Mouse (Mus musculus): ENCODE results near the gene Agps. TPM values are rescaled to one million over a fixed set of nuclear protein-coding genes. Genes with fewer than 3 reads are reported as not detected.

Gene Agps
- polyA plus RNA-seq, 1 experiment from 2014 or later: 36.5 TPM

DNA sequence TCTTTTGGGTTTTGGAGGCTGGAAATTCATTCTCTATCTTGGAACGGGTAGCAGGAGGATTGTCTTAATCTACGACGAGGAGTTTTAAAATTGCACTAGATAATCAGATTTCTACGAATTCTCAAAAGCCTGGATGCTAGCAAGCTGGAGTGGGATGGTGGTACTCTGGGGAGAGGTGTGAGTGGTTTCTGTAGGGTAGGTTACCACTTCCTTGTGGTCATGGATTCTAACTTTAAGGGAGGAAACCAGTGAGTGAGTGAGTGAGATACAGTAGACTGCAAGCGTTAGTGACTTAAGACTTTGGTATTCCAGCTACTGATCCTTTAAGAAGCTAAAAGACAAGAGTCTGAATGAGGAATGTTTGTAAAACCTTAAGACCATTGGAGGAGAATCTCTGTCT lies 804 bp downstream of the Agps start:
- Histone ChIP-seq H3K9me3 (no peaks in the 10 kb centered on the region), H3K4me3 (peak overlapping the region; percentile 88), H3K27ac (replicated peaks) (peak overlapping the region; percentile 89), H3K4me1 (replicated peaks) (peaks cover 24% of the 10 kb centered on the region), H3K4me2 (peak overlapping the region; percentile 87), H3K27me3 (no peaks in the 10 kb centered on the region), H3K9ac (peak overlapping the region; percentile 95), H3K36me3 (no peaks in the 10 kb centered on the region)
- ATAC-seq (ENCODE audit: low read depth): no peak
- WGBS: 4% methylated on average over 5 of the region's 5 CpGs

- ATAC-seq (ENCODE audit: low read depth): no peak
- no peaks in the 10 kb centered on the region for H3K27me3 ChIP-seq
- peaks cover 24% of the 10 kb centered on the region for H3K4me1 ChIP-seq (replicated peaks)
- H3K9me3 ChIP-seq: no peaks in the 10 kb centered on the region
- 89% methylated on average over 2 of the region's 2 CpGs for WGBS
- no peak overlapping the region for H3K27ac ChIP-seq (replicated peaks)
- H3K9ac ChIP-seq: no peak overlapping the region
- no peak overlapping the region; the same call in 1 of the 2 replicates for H3K4me3 ChIP-seq
- H3K4me2 ChIP-seq: 0 out of 2 replicates have a peak overlapping the region, but pooled peaks have one; percentile 2
- H3K36me3 ChIP-seq: no peaks in the 10 kb centered on the region
Measured at GRCm38 (mm10) chr2:75834492-75834891, 2.5 kb downstream of the Agps start.

GRCm38 (mm10) chr2:75842302-75842701 lies 10.3 kb downstream of the Agps start:
- Histone ChIP-seq H3K27ac (replicated peaks) (no peak overlapping the region), H3K27me3 (no peaks in the 10 kb centered on the region), H3K4me3 (no peak overlapping the region), H3K9me3 (no peaks in the 10 kb centered on the region), H3K4me1 (replicated peaks) (peaks cover 17% of the 10 kb centered on the region; the same call in 1 of the 2 replicates), H3K9ac (no peak overlapping the region), H3K4me2 (no peak overlapping the region), H3K36me3 (no peaks in the 10 kb centered on the region)
- ATAC-seq (ENCODE audit: low read depth): no peak
- 77% methylated on average over 2 of the region's 2 CpGs for WGBS

DNA sequence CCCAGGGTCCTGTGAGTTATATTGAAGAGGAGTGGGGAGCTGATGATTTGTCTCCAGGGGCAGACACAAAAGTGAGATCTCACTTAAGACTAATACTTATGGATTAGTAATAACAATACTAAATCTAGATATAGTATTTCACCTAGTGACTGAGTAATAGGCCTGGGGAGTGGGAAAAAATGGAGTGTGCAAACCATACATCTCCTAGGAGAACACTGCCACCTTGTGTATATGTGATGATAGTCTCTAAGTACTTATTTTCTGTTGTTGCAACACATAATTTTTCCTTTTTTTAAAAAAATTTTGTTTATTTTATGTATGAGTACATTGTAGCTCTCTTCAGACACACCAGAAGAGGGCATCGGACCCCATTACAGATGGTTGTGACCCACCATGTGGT lies 15.7 kb downstream of the Agps start:
- Histone ChIP-seq H3K9me3 (no peaks in the 10 kb centered on the region), H3K36me3 (no peaks in the 10 kb centered on the region), H3K9ac (no peak overlapping the region), H3K4me3 (no peak overlapping the region), H3K27me3 (no peaks in the 10 kb centered on the region), H3K4me1 (replicated peaks) (peaks cover 10% of the 10 kb centered on the region; the same call in 1 of the 2 replicates), H3K27ac (replicated peaks) (no peak overlapping the region), H3K4me2 (no peak overlapping the region)
- WGBS: 94% methylated on average over 1 of the region's 1 CpGs
- no peak for ATAC-seq (ENCODE audit: low read depth)

DNA sequence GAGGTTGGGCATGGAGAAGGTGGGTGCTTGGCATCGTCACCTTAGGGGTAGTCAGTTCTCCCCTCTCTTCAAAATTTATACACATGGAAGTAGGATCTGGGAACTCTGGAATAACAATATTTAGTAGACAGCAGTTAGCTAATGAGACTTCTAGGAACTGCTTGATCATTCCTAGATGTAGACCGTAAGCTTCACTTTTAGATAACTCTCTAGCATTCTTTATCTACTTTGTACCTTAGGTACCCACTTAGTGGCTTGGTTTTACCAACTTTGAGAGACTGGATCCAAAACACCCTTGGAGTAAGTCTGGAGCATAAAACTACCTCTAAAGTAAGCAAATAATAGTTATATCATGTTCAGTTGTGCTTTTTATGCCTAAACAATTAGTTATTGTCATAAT lies 20.5 kb downstream of the Agps start:
- 97% methylated on average over 2 of the region's 2 CpGs for WGBS

GRCm38 (mm10) chr2:75854136-75854535 lies 22.2 kb downstream of the Agps start:
- no peak overlapping the region for H3K4me3 ChIP-seq
- H3K9me3 ChIP-seq: no peaks in the 10 kb centered on the region
- 0 out of 2 replicates have a peak, but pooled peaks cover 4% of the 10 kb centered on the region for H3K4me1 ChIP-seq (replicated peaks)
- H3K9ac ChIP-seq: no peak overlapping the region
- H3K27ac ChIP-seq (replicated peaks): no peak overlapping the region
- 66% methylated on average over 3 of the region's 3 CpGs for WGBS
- no peaks in the 10 kb centered on the region for H3K27me3 ChIP-seq
- ATAC-seq (ENCODE audit: low read depth): no peak
- no peak overlapping the region for H3K4me2 ChIP-seq
- H3K36me3 ChIP-seq: peaks cover 17% of the 10 kb centered on the region

More for the DNA sequence above, 20.5 kb downstream of the Agps start:
- no peak for ATAC-seq (ENCODE audit: low read depth)
- Histone ChIP-seq H3K27me3 (no peaks in the 10 kb centered on the region), H3K36me3 (0 out of 2 replicates have a peak, but pooled peaks cover 5% of the 10 kb centered on the region), H3K27ac (replicated peaks) (no peak overlapping the region), H3K9me3 (no peaks in the 10 kb centered on the region), H3K4me2 (no peak overlapping the region), H3K4me1 (replicated peaks) (0 out of 2 replicates have a peak, but pooled peaks cover 4% of the 10 kb centered on the region), H3K9ac (no peak overlapping the region), H3K4me3 (no peak overlapping the region)

GRCm38 (mm10) chr2:75861115-75861514 lies 29.1 kb downstream of the Agps start:
- Histone ChIP-seq H3K27ac (replicated peaks) (no peak overlapping the region), H3K4me3 (no peak overlapping the region), H3K4me1 (replicated peaks) (no peaks in the 10 kb centered on the region), H3K36me3 (peaks cover 25% of the 10 kb centered on the region), H3K9ac (no peak overlapping the region), H3K4me2 (no peak overlapping the region), H3K27me3 (no peaks in the 10 kb centered on the region), H3K9me3 (no peaks in the 10 kb centered on the region)
- no peak for ATAC-seq (ENCODE audit: low read depth)
- 96% methylated on average over 3 of the region's 3 CpGs for WGBS

DNA sequence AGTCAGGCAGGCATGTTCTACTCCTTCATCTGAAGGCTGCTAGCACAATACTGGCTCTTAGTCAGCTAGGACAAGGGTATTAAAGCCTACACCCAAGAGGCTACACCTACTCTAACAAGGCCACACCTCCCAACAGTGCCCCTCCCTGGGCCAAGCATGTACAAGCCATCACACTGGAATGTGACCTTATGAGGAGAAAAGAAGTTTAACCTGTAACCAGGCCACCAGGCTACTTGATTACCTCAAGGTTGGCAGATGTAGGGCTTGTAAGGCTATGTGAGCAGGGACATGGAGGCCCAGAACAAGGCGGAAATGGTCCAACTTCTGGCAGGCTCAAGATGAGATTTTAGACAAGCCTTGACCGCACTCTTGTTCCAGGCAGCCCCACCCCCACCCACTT lies 37.6 kb downstream of the Agps start:
- Histone ChIP-seq H3K4me1 (replicated peaks) (no peaks in the 10 kb centered on the region), H3K27ac (replicated peaks) (no peak overlapping the region), H3K36me3 (peaks cover 13% of the 10 kb centered on the region), H3K9me3 (no peaks in the 10 kb centered on the region), H3K4me2 (no peak overlapping the region), H3K9ac (no peak overlapping the region), H3K4me3 (no peak overlapping the region), H3K27me3 (no peaks in the 10 kb centered on the region)
- 96% methylated on average over 2 of the region's 2 CpGs for WGBS
- no peak for ATAC-seq (ENCODE audit: low read depth)

DNA sequence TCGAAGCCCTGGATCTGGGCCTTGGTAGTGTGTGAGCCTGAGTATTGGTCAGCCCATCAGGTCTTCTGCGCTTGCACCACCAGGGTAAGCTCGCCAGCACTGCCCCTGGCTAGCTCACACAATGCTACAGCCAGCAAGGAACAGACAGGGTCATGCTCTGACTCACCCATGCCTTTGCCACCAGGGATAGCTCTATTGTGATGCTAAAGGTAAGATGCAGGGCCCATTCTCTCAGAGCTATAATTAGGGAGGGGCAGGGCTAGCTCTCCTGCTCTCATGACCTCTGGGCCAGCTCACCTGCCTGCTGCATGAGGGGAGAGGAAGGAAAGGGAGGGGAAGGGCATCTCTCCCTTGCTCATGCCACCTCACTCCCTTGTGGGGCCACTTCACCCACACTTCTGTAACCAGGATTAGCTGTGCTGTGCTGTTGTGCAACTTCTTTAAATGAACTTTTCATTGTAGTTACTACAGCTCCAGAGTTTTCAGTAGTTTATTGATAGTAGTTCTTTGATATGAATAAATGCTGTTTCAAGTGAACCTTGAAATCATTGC lies 42.1 kb downstream of the Agps start:
- WGBS: 54% methylated on average over 3 of the region's 3 CpGs
- Histone ChIP-seq H3K27me3 (no peaks in the 10 kb centered on the region), H3K36me3 (peaks cover 10% of the 10 kb centered on the region; the same call in 1 of the 2 replicates), H3K4me1 (replicated peaks) (no peaks in the 10 kb centered on the region), H3K4me3 (no peak overlapping the region), H3K27ac (replicated peaks) (no peak overlapping the region), H3K4me2 (no peak overlapping the region), H3K9ac (no peak overlapping the region), H3K9me3 (no peaks in the 10 kb centered on the region)
- no peak for ATAC-seq (ENCODE audit: low read depth)

- no peak overlapping the region for H3K9ac ChIP-seq
- H3K36me3 ChIP-seq: peaks cover 4% of the 10 kb centered on the region; the same call in 1 of the 2 replicates
- no peak overlapping the region for H3K4me2 ChIP-seq
- H3K9me3 ChIP-seq: no peaks in the 10 kb centered on the region
- H3K4me1 ChIP-seq (replicated peaks): no peaks in the 10 kb centered on the region
- H3K4me3 ChIP-seq: no peak overlapping the region
- ATAC-seq (ENCODE audit: low read depth): no peak
- WGBS: 55% methylated on average over 3 of the region's 3 CpGs
- no peaks in the 10 kb centered on the region for H3K27me3 ChIP-seq
- no peak overlapping the region for H3K27ac ChIP-seq (replicated peaks)
Measured at GRCm38 (mm10) chr2:75879791-75880190, 47.8 kb downstream of the Agps start.

DNA sequence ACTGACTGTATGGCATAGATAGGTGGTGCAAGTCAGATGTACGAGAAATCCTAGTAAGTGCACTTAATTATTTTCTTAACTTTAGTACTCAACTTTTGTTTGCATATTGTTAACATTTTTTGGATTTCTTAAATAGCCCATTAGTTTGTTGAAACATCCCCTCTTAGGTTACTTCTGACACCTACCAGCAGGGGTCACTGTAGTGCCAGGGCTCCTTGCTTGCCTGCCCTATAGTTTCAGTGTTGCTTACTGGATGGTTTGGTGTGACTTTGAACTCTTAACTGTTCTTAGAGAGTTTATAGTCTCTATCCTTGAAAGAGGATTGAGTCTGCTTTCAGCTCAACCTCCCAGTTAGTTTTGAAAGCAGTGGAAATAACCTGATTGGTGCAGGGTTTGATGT lies 51.6 kb downstream of the Agps start:
- no peak overlapping the region for H3K4me2 ChIP-seq
- H3K9me3 ChIP-seq: no peaks in the 10 kb centered on the region
- H3K9ac ChIP-seq: no peak overlapping the region
- ATAC-seq (ENCODE audit: low read depth): no peak
- no peaks in the 10 kb centered on the region for H3K27me3 ChIP-seq
- H3K36me3 ChIP-seq: peaks cover 7% of the 10 kb centered on the region
- no peak overlapping the region for H3K27ac ChIP-seq (replicated peaks)
- H3K4me3 ChIP-seq: no peak overlapping the region
- WGBS: 77% methylated on average over 1 of the region's 1 CpGs
- H3K4me1 ChIP-seq (replicated peaks): no peaks in the 10 kb centered on the region

- no peak overlapping the region for H3K9ac ChIP-seq
- no peaks in the 10 kb centered on the region for H3K4me1 ChIP-seq (replicated peaks)
- H3K36me3 ChIP-seq: peaks cover 13% of the 10 kb centered on the region
- H3K4me2 ChIP-seq: no peak overlapping the region
- no peak overlapping the region for H3K4me3 ChIP-seq
- no peaks in the 10 kb centered on the region for H3K9me3 ChIP-seq
- no peaks in the 10 kb centered on the region for H3K27me3 ChIP-seq
- WGBS: 61% methylated on average over 4 of the region's 4 CpGs
- no peak for ATAC-seq (ENCODE audit: low read depth)
- H3K27ac ChIP-seq (replicated peaks): no peak overlapping the region
Measured at GRCm38 (mm10) chr2:75891981-75892380, 60.0 kb downstream of the Agps start.

GRCm38 (mm10) chr2:75895711-75896110 lies 63.7 kb downstream of the Agps start:
- Histone ChIP-seq H3K4me2 (no peak overlapping the region), H3K4me1 (replicated peaks) (no peaks in the 10 kb centered on the region), H3K9ac (no peak overlapping the region), H3K9me3 (no peaks in the 10 kb centered on the region), H3K36me3 (peaks cover 14% of the 10 kb centered on the region), H3K27me3 (no peaks in the 10 kb centered on the region), H3K4me3 (no peak overlapping the region), H3K27ac (replicated peaks) (no peak overlapping the region)
- ATAC-seq (ENCODE audit: low read depth): no peak
- 81% methylated on average over 5 of the region's 5 CpGs for WGBS

Data from neural tube, embryonic 13.5 days (tissue).